Mouse (Mus musculus) bone marrow macrophage, adult 2 months (primary cell): Measurements from ENCODE around the gene Rnase13. TPM values are rescaled to one million over a fixed set of nuclear protein-coding genes. Genes with fewer than 3 reads are reported as not detected.

ENCODE experiments used
- H3K27ac ChIP-seq: 2 replicates; pipeline ENCODE4 v1.5.1; 2012; ENCODE audit warnings: low read depth, low read length; ENCODE audit not compliant: insufficient read depth
- H3K4me1 ChIP-seq: 2 replicates; pipeline ENCODE4 v1.6.1; 2012; ENCODE audit warnings: low read length; ENCODE audit not compliant: control insufficient read depth, insufficient read depth
- H3K4me3 ChIP-seq: 2 replicates; pipeline ENCODE4 v1.5.1; 2012; ENCODE audit warnings: mild to moderate bottlenecking, low read length, moderate library complexity; ENCODE audit not compliant: insufficient read depth
- CTCF ChIP-seq: IDR thresholded peaks from 2 replicates; pipeline ENCODE4 v1.5.1; 2012; ENCODE audit warnings: low read depth, mild to moderate bottlenecking, low read length, moderate library complexity
- POLR2A ChIP-seq: IDR thresholded peaks from 2 replicates; pipeline ENCODE4 v1.6.1; 2012; ENCODE audit warnings: mild to moderate bottlenecking, low read depth, low read length, borderline replicate concordance
- polyA plus RNA-seq: library from polyadenylated mRNA; stranded (reverse); fragments of >200 nt; gene quantifications from 2 replicates; pipeline ENCODE4 v1.2.4, GENCODE M21; 2012; ENCODE audit not compliant: missing spikeins, insufficient read depth, insufficient read length

Rnase13 gene
- polyA plus RNA-seq, 1 experiment, result not detected

GRCm38 (mm10) chr14:51913062-51913959 lies 9.3 kb downstream of the Rnase13 start:
- TF ChIP-seq CTCF (no peak), POLR2A (no peak)
- Histone ChIP-seq H3K4me1 (peaks cover 16% of the 10 kb centered on the region), H3K4me3 (peak overlapping the region; percentile 49), H3K27ac (no peak overlapping the region)

- H3K4me1 ChIP-seq, result peaks cover 18% of the 10 kb centered on the region
- TF ChIP-seq POLR2A (no peak), CTCF (no peak)
- H3K27ac ChIP-seq, result no peak overlapping the region
- peak overlapping the region; percentile 49 for H3K4me3 ChIP-seq
These were observed 10.0 kb downstream of the Rnase13 start for GRCm38 (mm10) chr14:51912391-51913061.

- TF ChIP-seq POLR2A (no peak), CTCF (no peak)
- Histone ChIP-seq H3K4me1 (peaks cover 25% of the 10 kb centered on the region), H3K27ac (no peak overlapping the region), H3K4me3 (no peak overlapping the region)
These were observed 11.3 kb downstream of the Rnase13 start for GRCm38 (mm10) chr14:51911301-51911700.

DNA sequence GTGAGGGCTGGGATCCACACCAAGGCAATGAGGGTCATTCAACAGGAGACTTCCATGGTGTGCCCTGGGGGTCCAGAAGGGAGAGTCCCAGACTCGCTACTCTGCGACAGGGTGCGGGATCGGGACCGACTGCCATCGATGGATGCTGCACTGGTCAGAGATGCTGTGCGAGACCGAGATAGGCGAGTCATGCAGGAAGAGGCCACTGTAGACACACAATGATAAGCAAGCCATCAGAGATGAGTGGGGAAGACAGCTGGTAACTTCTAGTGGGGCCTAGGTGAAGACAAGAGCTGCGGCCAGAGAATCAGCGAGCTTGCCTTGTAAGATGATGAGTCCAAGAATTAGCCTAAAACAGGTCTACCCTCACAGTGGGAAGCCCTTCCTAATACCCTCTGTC lies 16.5 kb downstream of the Rnase13 start:
- Histone ChIP-seq H3K4me1 (peaks cover 11% of the 10 kb centered on the region), H3K27ac (no peak overlapping the region), H3K4me3 (no peak overlapping the region)
- TF ChIP-seq CTCF (no peak), POLR2A (no peak)

GRCm38 (mm10) chr14:51904706-51905105 lies 17.9 kb downstream of the Rnase13 start:
- no peak overlapping the region for H3K27ac ChIP-seq
- no peak for TF ChIP-seq POLR2A
- peaks cover 9% of the 10 kb centered on the region for H3K4me1 ChIP-seq
- H3K4me3 ChIP-seq, result no peak overlapping the region

DNA sequence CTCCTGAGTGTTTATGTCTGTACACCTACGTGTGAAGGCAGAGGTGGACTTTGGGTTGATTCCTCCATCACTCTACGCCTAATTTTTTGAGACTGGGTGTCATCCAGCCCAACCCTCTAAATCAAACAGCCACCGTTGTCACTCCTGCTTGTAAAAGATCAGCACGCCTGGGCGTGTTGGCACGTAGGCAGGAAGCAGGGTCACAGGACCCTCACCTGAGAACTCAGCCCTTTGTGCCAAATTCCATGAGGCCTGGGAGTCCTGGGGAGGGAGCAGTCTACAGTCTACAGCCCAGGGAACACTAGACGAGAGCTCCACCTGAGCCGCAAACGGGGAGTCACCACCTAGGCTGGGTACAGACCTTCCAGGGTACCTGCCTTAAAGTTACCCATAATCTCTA lies 18.8 kb downstream of the Rnase13 start:
- Histone ChIP-seq H3K27ac (no peak overlapping the region), H3K4me3 (no peak overlapping the region), H3K4me1 (peaks cover 9% of the 10 kb centered on the region)
- no peak for TF ChIP-seq POLR2A
- TF ChIP-seq CTCF, result no peak

GRCm38 (mm10) chr14:51902806-51903710 lies 19.5 kb downstream of the Rnase13 start:
- H3K27ac ChIP-seq, result no peak overlapping the region
- peaks cover 9% of the 10 kb centered on the region for H3K4me1 ChIP-seq
- H3K4me3 ChIP-seq, result no peak overlapping the region
- TF ChIP-seq CTCF (peak; percentile 95), POLR2A (no peak)

DNA sequence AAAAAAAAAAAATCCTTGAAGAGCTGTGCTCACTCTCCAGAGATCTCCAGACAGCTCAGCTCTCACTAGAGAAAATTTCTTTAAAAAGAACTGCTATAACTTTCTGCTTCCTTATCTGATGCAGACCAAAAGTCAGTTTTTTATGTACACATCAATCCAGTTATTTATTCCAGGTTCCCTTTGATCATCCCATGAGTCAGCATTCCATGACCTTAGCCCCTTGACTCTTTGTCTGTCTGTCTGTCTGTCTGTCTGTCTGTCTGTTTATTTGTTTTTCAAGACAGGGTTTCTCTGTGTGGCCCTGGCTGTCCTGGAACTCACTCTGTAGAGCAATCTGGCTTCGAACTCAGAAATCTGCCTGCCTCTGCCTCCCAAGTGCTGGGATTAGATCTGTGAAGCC lies 23.2 kb downstream of the Rnase13 start:
- TF ChIP-seq POLR2A (no peak), CTCF (no peak)
- H3K4me1 ChIP-seq, result peaks cover 25% of the 10 kb centered on the region
- no peak overlapping the region for H3K4me3 ChIP-seq
- no peak overlapping the region for H3K27ac ChIP-seq

GRCm38 (mm10) chr14:51896539-51897170 lies 25.9 kb downstream of the Rnase13 start:
- Histone ChIP-seq H3K27ac (no peak overlapping the region), H3K4me1 (peaks cover 39% of the 10 kb centered on the region), H3K4me3 (no peak overlapping the region)
- TF ChIP-seq POLR2A (no peak), CTCF (no peak)

GRCm38 (mm10) chr14:51896019-51896418 lies 26.6 kb downstream of the Rnase13 start:
- TF ChIP-seq POLR2A (no peak), CTCF (no peak)
- peaks cover 39% of the 10 kb centered on the region for H3K4me1 ChIP-seq
- no peak overlapping the region for H3K27ac ChIP-seq
- no peak overlapping the region for H3K4me3 ChIP-seq
